Mouse (Mus musculus) inflammation-experienced regulatory T-cells, adult 6 months (primary cell): Measurements from ENCODE around the gene Trim9. TPM values are rescaled to one million over a fixed set of nuclear protein-coding genes. Genes with fewer than 3 reads are reported as not detected.

Source experiments
- ATAC-seq: one replicate; pipeline ENCODE4 v1.8.0; 2017
- polyA plus RNA-seq, 3 experiments: library from polyadenylated mRNA; unstranded; fragments of 100-300 nt; shearing (Covaris generic); gene quantifications; one replicate each; pipeline ENCODE4 v1.2.1; 2017

The Trim9 gene
- polyA plus RNA-seq, 3 experiments from 2014 or later: not detected

DNA sequence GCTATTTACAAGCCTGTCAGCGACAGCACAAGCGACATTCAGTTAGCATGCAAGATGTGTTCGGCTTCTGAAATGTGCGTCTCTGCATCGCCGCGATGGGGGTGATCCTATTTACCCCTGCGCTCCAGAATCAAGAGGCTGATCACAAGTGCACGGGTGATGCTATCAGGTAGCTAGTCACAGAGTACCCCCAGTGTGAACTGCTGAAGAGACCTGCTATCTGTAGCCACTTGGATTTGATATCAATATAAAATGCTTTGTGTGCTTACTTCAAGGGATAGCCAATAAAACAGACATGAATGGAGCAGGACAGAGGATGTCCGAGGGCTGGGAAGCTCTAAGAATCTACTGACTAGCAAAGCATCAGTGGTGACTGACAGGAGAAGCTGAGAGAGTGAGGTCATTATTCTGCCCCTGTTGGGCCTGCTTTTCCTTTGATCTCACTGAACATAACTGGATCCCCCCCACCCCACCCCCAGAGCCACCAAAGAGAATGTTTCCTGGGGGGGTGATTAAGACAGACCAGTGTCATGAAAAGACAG lies 97.7 kb downstream of the Trim9 start:
- ATAC-seq: no peak

DNA sequence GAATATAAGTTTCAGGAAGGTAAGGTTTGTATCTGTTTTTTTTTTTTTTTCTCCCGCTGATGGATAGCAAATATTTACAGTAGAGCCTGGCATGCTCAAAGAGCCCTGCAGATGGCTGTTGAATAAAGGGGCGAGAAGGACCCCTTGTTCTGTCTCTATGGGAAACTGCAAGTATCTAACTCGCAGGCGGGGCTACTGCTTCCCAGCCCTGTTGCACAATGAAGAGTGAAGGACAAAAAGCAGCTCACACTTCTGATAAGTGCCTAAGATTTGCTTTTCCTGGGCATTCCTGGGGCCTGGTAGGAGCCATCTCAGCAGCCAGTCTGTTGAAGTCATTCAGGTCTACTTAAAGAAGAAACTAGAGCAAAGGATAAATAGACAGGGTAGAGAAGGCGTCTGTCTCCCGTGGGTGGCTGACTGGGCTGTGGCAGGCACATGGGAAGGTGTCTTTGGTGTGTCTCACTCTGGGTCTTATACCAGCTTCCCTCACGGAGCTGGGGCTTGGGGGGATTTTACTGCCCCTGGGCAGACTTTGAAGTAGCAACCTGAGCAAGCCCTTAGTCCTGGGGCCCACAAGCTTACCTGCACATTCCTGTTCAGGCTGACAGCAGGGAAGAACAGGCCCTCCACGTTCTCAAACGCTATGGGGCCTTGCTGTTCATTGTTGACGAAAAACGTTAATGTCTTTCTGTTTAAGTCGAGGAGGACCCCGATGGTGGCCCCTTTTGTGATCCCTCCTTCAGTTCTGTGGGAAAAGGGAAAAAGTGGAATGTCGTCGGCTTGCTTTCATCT lies 99.5 kb downstream of the Trim9 start:
- ATAC-seq: no peak

- no peak for ATAC-seq
Observed at GRCm38 (mm10) chr12:70242550-70242949, 104.9 kb downstream of the Trim9 start.

- no peak for ATAC-seq
Observed at GRCm38 (mm10) chr12:70239741-70240140, 107.7 kb downstream of the Trim9 start.

DNA sequence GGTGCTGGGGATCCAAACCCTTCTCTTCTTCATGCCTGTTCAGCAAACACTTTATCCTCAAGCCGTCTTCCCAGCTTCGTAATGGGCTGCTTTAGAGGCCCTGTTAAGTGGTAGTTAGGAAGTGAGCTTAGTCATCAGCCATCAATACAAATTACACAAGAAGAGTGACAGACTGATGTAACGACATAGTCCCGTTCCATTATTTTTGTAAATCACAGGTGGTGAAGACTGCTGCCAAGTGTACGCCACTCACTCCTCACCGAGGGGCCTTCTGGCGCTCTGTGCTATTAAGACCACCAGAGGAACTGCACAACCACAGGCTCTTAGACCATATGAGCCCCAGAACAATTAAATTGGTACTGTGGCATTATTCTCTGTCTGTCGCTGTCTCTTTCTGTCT lies 108.8 kb downstream of the Trim9 start:
- no peak for ATAC-seq

- no peak for ATAC-seq
Observed at GRCm38 (mm10) chr12:70234938-70235484, 112.4 kb downstream of the Trim9 start.

DNA sequence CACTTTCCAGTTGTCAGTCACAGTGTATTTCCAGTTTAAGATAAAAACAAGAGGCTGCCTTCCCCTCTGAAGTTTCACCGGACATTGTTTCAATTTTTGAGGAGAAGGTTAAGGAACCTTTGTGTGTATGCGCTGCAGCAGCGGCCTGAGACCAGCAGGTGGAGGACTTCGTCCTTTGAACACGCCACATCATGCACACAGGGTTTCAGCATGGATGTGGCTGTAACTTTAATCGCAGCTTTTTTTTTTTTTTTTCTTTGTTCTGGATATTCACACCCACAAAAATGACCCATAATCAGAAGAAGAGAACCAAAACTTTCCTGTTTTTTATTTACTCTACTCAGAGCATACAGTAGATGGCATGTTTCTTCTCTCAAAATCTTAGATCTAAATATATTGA lies 113.0 kb downstream of the Trim9 start:
- ATAC-seq: peak; percentile 74

DNA sequence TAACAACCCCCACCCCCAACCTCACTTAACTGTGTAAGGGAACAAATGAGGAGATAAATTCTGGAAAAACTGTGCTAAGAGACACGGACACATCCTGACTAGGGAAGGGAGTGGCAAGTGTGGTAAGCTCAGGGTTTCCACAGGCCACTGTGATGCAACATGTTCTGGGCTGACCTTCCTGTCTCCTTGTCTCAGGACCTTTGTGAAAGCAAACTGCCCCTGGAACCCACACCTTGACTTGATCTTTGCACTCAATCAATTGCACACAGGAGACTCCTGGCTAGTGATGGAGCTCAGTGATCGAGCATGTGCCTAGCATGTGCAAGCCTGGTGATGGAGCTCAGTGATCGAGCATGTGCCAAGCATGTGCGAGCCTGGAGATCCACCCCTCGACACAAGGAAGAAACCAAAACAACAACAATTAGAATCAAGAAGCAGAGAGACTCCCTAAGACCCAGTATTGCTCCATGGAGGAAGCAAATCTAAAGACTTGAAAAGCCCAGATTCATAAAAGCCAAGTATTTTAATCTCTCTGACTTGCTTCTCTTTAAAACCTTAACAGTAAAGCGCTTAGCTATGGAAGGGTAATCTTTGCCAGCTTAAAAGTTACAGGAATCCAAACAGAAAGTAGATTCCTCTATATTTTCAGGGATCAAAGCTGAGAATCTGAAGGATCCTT lies 113.6 kb downstream of the Trim9 start:
- ATAC-seq: no peak

GRCm38 (mm10) chr12:70232020-70232544 lies 115.3 kb downstream of the Trim9 start:
- ATAC-seq: peak; percentile 92

DNA sequence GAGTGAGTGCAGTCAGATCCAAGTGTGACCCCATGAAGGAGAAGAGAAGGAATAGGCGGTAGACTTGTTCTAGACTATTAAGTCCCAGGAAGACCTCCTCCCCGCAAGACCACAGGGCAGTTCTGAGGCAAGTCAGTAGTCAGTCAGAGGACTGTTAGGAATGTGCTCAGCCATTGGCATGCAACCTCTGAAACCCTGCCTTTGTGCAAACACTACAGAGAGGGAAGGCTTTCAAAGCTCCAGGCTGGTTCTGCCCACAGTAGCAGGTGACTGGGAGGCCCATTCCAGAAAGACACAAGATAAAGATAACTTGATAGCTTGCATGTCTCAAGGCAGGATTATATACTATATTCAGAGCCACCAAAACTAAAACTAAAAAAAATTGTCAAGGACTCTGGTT lies 116.1 kb downstream of the Trim9 start, which contains the start of gene Pygl:
Gene Pygl (minus strand): TSS at position 195 of the 400 bp plus-strand sequence.
- ATAC-seq: no peak

DNA sequence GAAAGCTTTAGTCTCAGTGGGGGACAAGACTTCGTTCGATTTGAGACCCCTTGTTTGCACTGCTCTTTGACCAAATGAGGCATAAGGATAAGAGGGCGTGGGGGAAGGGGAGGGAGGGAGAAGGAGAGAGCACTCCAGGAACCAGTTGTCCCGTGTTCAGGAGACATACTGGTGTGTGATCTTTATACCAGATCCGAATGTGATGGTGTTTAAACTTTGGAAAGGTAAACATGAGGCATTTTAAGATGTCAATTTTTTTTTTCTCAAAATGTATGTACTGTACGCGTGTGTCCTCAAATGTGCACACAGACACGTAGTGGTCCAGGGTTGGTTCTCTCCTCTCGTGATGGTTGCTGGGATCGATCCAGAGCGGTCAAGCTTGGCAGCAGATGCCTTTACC lies 119.3 kb downstream of the Trim9 start:
- ATAC-seq: no peak

DNA sequence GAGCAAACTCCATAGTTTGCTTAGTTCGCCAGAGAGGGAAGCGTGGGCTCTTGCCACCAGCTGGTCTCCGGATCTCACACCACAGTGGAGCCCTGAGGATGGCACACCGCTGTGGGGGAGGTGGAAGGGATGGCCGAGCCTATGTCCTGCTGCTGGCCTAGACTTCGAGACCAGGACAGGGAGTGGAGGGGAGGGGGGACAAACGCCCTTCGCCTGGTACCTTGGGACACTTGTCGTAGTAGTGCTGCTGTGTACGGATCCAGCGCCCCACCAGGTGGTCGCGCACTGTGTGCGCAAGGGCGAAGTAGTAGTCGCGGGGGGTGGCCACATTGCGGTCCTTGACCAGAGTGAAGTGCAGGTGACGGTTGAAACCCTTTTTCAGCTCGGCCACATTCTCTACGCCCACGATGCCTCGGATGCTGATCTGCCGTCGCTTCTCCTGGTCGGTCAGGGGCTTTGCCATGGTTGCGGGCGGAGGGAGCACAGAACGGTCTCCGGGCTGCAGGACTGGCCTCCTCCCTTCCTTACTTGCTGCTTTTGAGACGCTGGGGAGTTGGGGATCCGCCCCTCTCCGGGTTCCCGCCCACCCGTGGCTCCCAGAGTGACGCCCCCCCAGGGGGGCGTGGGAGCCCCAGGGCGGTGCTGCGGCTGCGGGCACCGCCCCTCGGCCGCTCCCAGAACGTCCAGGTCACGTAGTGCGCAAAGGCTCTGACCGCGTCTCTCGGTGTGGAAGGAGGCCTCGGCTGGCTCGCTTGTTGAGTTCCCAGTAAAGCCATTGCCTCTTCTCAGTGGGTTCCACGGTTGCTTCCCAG lies 120.1 kb downstream of the Trim9 start:
- no peak for ATAC-seq

- no peak for ATAC-seq
Observed at GRCm38 (mm10) chr12:70226655-70227054, 120.8 kb downstream of the Trim9 start.

GRCm38 (mm10) chr12:70223331-70223730 lies 124.1 kb downstream of the Trim9 start:
- no peak for ATAC-seq

DNA sequence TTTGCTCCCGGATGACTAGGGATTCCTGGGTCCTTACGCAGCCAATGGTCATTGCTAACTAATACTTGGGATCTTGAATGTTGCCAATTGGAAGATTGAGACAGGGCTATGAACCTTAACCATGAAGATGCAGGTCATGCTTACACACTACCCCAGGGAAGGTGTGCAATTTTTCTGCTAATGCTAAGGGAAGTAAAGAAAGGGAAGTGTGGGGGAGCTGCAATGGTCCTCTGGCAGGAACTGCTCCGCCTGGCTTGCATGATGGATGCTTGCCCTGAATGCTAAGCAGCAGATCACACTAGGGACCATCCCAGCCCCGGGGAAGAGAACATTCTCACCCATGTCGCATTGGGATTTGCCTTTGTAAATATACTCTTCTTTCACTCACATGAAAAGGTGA lies 126.0 kb downstream of the Trim9 start:
- no peak for ATAC-seq

DNA sequence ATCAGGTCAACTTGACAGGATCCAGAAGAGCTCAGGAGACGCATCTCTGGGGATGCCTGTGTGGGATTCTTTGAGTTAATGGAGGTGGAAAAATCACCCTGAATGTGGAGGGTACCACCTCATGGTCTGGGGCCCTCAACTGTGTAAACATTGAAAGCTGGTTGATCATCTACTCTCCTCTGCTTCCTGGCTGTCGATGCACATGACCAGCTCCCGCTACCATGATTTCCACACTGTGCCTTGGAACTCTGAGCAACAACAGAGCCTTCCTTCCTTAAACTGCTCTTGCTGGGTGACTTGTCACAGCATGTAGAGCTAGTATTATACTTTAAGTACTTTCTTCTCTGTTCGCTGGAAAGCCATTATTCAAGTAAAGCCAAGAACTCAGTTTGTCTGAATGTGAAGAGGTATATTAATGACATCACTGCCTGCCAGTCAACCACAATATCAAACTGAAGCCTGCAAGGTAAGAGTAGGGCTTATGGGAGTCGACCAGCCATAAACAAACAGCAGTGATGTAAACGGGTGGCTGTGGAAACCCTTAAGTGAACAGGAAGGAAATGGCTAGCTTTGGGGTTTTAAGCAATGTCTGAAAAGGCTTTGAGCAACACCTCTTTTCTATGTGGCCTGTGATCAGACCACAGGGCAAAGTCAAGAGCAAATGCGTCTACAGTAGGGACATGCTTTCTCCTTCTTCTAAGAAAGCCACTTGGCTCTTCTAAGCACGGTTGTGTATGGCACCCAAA lies 128.4 kb downstream of the Trim9 start:
- peak; percentile 78 for ATAC-seq

GRCm38 (mm10) chr12:70216229-70216800 lies 131.1 kb downstream of the Trim9 start:
- no peak for ATAC-seq

DNA sequence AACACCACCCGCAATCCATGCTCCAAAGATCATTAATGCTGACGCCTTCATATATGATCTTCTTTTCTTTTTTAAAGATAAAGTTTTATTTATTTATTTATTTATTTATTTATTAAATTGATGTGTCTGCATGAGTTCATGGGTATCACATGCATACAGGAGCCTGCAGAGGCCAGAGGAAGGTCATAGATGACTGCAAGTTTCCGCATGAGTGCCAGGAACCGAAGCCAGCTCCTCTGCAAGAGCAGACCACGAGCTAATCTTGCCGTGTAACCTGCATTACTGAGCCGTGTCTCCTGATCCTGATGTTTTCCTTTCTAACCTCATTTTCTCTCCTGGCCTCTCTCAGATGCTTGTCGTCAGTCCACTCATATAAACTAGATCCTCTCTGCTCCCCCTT lies 133.1 kb downstream of the Trim9 start:
- ATAC-seq: no peak

- ATAC-seq: no peak
Observed at GRCm38 (mm10) chr12:70213601-70214000, 133.8 kb downstream of the Trim9 start.

DNA sequence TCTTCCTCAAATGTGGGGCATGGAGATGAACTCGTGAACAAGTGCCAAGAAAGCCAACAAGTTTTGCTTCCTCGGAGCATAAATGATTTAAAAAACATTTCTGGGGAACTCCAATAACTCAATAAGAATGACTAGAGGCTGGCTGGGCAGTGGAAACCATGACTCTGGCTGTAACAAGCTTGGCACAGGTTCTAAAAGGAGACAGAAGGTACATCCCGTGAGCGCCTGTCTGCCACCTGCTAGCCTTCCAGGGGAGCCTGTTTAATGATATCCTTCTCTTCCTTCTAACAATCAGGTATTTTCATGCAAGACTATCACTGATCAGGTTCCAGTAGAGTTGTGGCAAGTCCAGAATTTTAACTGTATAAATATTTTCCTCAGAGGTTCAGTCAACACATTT lies 134.9 kb downstream of the Trim9 start:
- no peak for ATAC-seq

DNA sequence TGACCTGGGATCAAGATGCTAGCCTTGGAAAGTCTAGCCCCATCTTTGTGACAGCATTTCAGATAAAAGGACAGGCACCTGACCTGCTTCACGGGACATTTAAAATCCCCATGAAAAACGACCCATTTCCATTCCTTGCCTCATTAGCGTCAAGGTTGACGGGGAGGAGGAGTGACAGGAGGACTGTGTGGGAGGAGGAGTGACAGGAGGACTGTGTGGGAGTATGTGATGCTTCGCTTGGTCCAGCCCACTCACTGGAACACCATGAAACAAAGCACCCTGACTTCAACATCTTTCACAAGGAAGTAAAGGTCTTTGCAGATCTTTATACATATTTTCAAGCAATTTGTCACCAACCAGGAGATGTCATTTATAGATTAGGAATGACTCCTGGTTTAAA lies 139.2 kb downstream of the Trim9 start:
- ATAC-seq: no peak
